Mouse (Mus musculus) forelimb bud, embryonic 11.5 days (tissue): Measurements from ENCODE around the gene Insc.
A peak's percentile ranks its signal among the peaks of the same experiment; 100 is the strongest.

ENCODE experiments used
- DNase-seq: peaks from one replicate; pipeline ENCODE4 v3.0.0-alpha.2; 2012; ENCODE audit warnings: low read depth, low spot score

Insc gene

DNA sequence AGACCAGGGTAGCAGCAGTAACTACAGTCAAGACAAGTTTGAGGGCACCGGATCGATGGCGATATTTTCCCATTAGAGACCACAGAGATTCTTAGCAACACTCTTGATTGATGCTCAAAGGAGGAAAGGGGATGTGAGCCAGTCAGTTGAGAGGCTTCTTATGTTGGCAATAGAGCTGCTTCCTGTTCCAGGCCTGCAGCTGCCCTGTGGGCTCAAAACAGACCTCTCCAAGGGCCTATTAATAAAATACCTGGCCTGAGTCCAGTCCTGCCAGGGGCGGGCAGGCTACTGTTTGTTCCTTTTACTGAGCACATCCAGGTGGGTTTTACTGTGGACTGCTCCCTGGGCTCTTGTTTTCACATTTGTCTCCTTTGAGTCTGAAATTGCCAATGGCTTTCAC lies 83.9 kb downstream of the Insc start:
- DNase-seq, result peak; percentile 3

DNA sequence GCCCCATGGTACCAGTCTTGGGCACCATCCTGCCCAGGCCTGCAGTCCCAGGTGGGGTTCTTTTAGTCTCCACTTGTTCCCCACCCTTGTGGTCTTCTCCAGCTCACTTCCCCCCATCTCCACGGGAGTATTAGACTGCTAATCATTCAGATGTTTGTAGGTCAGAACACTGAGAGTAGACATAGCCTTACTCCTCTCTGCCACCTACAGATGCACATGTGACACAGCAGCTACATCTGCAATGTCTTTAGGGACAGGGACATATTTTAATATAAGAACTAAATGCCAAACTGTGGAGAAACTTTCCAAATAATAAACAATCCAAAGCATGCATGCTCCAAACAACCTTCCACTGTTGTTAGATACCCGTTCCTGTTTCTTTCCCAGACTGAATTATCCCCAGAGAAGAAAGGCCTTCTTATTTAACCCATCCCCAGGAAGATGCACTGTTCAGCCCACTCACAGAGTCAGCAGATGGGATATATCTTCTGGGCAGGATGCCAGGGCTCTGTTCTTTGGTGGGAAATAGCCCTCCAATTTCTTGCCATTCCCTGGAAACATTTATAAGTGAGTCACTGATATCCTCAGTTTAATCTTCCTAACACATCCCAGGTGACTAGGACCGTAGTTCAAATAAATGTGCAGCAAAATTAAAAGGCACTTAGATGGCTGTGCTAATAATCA lies 88.9 kb downstream of the Insc start:
- no peak for DNase-seq

DNA sequence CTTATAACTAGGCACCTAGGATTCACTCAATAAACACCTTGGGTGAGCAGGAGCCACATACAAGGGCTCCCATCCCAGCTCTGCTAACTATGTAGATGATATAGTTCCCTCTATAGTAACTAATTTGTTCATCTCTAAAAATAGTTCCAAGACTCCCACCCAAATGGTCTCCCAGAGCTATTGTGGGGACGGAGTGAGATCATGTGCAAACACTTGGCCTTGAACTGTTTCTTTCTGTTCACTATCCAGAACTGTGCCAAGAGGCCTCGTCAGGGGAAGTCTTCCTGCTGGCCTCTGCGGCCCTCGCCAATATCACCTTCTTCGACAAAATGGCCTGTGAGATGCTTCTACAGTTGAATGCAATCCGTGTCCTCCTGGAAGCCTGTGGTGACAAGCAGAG lies 91.0 kb downstream of the Insc start:
- DNase-seq, result no peak

DNA sequence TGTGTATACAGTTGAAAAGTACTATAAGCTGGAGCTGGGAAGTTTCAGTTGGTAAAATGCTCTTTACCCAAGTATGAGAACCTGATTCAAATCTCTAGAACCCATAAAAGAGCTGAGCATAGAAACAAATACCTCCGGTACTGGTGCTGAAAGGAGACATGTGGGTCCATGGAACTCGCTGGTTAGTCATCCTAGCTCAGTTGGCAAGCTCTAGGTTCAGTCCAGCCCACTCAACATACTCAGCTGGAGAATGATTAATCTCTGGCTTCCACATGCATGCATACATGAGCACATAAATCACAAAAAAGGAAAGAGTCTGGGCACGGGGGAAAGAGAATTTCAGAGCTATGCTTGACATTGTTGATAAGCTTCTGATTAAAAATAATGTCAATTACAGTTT lies 93.8 kb downstream of the Insc start:
- DNase-seq, result no peak

DNA sequence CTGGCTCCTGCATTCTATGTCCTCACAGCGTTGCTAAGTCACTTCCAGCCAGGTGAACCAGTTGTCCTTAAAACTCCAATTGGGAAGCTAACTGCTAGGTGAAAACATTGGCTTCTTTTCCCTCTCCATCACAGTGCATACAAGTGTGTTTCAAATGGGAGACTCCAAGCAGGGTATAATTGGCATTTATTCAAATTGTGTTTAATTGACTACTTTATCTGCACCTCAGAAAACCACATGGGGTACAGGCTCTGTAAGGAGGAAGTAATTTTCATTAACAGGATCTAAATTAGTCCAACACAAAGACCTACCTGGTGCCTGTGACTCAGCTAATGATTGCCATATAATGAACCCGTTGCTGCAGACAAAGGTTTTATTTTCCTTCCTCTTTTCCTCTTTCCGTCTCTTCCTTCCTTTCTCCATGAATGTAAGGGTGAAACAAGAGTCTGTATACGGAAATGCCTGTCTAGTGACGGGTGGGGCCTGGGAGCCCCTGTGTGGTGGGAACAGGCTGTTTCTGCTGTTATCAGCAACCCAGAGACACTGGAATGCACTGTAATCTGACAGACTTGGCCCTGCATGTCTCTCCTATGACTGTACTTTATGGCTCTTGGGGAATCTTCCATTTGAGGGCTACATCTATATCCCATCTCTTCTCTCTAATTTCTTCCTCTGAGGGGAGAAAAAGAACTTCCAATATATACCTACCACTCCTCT lies 96.7 kb downstream of the Insc start:
- DNase-seq, result no peak

DNA sequence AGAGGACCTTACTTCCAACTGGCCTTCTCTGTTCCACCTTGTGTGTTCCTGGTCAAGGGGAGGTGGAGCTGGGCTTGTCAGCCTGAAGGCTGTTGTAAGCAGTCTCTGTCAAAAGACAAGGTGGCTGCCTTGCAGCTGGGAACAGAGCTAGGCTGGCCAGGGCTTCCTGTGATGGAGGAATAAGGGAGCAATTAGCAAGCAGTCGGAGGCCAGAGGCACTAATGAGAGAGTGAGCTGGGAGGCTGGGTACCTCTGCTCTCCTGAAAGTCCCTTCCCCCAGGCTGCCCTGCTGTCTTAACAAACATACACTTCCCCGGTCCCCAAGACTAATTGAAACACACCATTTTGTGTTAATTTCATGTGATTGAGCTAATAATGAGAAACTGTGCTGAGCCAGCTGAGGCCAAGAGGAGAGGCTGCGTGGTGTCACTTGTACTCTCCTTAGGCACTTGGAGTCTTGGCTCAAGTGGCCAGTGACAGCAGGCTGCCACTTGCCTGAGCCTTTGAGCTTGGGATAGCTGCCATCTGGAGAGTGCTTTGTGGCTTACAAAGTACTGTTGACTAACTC lies 99.2 kb downstream of the Insc start:
- DNase-seq, result peak; percentile 59

DNA sequence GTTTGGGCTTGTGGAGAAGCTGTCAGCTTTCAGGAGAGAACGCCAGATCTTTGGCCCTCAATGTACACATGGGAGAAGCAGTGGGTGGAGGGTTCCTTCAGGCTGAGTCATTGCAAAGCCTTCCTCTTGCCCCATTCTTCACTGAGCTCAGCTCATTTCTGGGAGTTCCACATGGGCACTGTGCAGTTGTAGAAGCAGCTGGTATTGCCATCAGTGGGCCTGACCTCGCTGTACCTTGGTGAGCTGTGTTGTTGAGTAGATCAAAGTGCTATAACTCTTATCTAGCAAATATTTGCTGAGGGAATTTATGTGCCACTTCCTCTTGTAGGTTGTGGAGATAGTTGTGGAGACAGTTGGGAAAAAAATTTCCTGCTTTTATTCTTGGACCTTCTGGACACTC lies 103.7 kb downstream of the Insc start:
- no peak for DNase-seq

DNA sequence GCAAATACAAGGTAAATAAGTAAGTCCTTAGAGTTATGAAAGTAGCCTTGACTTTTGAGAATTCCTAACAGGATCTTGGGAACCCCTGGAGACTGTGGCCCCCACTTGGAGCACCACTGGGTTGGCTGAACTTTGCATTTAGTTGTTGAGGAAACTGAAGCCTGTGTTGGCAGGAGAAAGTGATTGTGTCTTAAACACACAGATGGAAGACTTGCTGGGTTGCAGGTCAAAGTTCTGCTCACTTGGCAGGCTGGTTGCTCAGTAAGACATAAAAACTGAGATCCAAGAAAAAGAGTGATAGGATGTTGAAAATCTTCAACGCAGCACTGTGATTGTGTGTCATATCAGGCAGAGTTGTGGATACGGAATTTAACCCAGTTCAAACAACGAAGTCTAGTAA lies 108.9 kb downstream of the Insc start:
- no peak for DNase-seq

DNA sequence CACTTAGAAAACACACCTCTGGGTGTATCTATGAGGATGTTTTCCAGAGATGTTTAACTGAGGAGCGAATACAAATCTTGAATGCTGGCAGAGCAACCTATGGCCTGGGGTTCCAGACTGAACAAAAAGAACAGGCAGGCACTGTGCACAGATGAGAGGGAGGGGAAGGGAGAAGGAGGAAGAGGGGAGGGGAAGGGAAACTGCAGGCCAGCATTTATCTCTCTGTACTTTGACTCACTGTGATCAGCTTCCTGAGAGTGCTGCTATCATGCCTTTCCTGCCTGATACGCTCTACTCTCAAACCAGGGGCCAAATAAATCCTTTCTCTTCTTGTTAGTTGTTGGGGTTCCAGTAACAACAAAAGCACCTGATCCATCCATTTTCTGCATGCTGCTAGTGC lies 110.7 kb downstream of the Insc start:
- DNase-seq, result no peak

DNA sequence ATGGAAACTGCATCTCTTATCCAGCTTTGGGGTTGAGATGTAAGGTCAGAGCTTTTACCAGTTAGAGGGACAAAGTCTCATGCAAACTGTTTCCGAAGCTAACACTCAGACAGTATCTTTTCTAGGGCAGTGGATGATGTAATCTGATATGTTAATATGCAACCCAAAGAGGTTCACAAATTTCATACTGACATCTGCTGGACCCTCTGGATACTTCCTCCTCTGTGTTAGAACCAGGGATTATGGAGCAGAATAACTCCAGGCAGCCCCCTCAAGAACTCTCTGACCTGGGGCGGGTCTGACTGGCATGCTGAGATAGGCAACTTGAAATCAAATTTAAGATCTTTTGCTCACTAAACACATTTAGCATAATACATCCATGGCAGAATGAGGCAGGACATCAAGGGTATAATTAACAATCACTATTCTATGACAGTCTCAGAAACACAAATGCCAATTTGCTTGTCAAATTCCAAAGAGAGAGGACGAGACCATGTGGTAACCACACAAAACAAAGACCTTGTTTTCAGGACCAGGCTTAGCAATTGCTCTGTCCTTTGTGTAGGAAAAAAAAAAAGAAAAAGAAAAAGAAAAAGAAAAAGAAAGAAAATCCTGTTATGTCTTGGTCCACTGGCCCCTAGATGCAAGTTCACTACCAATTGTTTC lies 117.5 kb downstream of the Insc start:
- DNase-seq, result no peak

DNA sequence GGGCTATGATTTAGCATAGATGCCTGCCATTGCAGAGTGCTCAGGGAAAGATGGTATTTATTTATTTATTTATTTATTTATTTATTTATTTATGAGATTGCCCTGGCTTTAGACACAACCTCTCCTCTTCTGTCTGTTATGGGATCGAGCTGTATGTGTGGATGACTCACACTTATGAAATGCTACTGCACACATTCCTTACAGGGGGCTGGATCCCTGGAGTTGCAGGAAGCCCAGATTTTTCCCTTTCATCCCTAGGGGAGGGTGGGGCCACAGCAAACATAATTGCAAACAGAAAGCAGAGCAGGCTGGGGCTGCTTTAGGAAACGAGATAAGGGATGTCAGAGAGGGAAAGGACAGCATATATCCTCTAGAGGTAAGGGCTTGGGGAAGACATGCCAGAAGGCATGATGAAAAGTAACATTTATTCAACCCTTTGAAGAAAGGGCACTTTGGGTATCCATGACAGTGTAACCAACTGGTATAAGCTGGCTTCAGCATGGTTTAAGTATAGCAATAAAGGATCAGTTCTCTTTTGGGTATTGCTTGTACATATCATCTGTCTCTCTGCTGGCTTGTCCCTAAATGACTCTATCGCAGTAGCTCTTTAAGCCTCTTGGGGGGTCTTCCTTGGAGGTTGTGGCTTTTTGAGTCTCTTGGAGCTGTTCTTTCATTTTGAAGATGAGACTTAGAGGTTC lies 130.0 kb downstream of the Insc start:
- DNase-seq, result no peak

DNA sequence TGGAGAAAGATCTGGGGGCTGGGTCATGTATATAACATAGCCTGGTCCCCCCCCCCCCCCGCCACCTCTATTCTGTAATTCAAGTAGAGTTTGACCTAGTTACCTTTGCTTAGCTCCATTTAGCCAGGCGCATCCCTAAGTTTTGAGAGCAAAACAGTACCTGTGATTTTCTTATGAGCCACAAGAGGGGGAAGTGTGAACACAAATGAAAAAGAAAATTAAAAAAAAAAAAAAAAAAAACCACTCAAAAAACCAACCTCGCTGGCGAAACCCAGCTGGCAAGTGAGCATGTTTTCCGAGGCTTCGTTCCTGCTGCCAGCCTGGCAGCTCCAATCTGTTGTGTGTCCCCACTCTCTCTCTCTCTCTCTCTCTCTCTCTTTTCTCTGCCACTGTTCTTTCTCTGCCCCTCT lies 130.5 kb downstream of the Insc start:
- DNase-seq, result peak; percentile 17

DNA sequence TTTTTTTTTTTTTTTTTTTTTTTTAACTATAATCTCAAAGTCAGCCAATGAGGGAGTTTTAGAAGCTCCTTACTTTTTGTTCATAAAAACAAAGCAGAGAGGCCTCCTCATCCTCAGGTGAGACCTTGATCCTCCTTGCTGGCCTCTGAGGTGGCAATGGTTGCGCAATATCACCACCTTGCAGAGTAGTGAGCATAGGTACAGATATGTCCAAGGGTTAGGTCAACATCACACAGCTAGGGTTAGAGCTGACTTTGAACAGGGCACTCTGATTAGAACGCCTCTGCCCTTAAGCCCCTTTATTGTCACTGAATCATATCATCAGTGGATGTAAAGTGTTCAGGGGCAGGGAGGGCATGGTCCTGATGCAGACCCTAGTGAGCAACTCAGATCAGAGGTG lies 131.1 kb downstream of the Insc start:
- DNase-seq, result no peak

DNA sequence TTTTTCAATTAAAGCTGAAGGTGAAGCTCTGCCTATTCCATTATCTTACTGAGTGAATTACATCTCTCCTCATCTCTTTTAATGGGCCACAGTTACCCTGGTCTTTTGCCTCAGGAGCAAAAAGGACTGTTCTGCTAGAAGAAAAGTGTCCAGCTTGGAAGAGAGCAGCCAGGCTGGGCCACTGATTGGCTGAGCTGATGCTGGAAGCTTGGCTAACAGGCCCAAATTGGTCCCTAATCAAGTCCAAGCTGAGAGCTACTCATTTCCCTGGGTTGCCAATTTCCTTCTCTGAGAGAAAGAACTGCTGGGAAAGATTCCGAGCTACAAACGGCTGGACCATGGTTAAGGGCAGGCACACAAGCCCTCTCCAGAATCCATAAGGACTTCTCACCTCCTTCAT lies 140.1 kb downstream of the Insc start:
- no peak for DNase-seq

DNA sequence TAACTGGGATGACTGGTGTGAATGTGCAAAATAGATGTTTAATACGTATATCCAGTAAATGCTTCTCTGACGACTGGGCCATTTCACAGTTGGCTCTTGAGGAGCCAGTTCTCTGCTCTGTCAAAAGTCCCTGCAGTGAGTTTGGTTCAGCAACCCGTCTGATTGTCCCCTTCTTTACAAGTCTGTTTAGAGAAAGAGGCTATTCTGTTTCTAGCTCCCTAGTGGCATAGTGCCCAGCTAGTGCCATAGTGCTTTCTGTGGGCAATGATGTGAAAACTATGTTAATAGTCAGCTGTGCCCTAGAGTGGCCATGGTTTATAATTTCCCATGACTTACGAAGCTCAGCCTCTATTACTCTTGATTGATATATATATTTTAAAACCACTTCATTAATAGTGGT lies 143.4 kb downstream of the Insc start:
- no peak for DNase-seq

DNA sequence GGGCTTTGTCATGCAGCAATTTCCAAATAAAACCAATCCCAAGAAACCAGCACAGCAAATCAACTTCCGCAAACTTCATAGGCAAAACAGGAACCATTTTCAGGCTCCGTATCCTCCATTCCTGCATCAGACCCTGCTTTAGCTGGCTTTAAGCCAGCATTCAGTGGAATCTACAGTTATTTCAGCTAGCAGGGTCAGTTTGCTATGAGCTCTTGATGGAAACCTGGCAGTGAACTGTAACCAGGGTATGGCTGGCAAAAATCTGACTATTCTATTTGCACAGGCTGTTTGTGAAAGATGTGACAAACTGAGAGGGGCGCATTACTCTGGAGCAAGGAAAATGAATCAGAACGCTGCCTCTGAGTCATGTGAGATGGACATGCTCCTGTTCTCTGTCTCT lies 146.7 kb downstream of the Insc start:
- no peak for DNase-seq

DNA sequence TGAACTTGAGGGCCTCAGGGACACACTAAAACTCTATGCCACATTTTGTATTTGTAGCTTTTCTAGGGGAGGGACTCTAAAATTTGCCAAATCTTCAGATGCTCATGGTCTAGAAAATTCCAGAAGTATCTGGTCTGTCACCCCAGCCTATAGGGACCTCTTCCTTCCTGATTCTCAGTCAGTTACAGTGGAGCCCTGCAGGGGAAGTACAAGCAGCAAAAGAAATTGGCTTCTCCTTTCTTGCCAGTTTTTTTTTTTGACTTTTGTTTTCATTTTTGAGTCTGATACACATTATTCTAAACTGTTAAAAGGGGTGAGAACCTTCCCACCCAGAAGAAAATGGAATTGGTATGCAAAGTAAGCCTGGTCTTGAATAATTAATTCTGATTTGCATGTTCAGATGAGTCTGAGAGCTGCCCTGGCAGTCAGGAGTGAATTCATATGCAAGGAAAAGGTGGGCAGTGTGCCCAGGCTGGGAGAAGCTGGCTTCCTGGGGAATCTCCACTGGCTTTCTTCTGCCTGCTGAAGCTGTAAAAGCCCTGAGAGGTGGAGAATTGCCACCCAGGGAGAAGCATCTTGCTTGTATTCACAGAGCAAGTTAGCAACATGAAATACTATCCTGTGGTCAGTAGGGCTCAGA lies 149.2 kb downstream of the Insc start:
- no peak for DNase-seq

DNA sequence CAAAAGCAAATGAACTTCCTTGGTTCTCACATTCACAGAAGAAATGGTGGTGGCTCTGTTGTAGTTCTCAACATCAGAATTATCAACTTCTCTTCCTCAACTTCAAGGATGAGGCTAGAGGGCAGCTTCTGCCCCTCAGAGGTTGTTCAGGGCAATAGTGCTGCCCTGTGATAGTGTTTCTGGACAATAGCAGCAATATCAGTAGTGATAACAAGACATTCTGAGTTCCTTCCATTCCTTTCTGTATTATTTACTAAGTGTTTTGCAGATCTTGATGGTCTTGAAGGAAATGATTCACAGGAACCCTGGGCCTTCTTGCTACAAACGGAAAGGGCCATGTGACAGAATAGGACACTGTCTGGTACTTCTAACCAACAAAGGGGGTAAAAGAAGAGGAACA lies 150.4 kb downstream of the Insc start:
- DNase-seq, result no peak

DNA sequence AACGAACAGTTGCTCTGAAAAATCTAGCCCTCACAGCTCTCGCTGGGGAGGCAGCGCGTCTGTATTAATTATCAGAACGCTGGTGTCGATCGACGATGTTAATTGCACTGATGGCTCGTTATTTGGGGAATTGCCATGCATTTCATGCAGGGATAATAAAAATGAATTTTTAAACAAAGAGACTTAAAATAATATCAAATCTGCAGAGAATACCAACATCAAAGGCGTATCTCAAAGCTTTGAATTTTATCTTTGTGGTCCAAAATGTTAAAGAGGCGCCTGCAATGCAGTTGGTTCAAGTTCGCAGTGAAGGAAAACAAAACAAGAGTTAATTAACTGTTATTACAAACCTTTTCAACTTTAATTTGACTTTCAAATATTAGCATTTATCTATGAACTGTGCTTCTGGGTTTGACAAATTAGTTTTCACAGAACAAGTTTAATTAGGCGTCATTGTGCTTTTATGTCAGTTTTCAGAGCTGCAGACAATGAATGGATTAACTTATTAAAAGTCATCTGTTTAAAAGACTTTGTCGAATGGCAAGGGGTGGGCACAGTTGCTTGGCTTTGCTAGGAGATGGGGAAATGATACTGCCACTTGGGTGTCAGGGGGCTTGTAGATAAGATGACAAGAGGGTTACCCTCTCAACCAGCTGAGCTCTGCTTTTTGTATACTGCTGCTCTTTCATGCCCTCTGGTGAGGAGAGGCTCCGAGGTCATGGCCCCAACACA lies 153.6 kb downstream of the Insc start:
- no peak for DNase-seq
